Mouse (Mus musculus): ENCODE data around the gene Cacna1h. TPM values are rescaled to one million over a fixed set of nuclear protein-coding genes. Genes with fewer than 3 reads are reported as not detected.
A peak's percentile ranks its signal among the peaks of the same experiment; 100 is the strongest.

Cacna1h gene
- polyA plus RNA-seq, 1 experiment = 0.12 TPM

- H3K79me2 ChIP-seq (ENCODE audit: control insufficient read depth, insufficient read depth) = no peaks in the 10 kb centered on the region
- H3K36me3 ChIP-seq (ENCODE audit: control insufficient read depth, insufficient read depth) = no peaks in the 10 kb centered on the region
- H3ac ChIP-seq (ENCODE audit: control insufficient read depth, insufficient read length) = no peak overlapping the region
- H3K4me2 ChIP-seq (ENCODE audit: low read depth) = no peak overlapping the region
- H3K4me3 ChIP-seq = no peak overlapping the region
- H3K27me3 ChIP-seq (ENCODE audit: control insufficient read depth, insufficient read depth, insufficient read length) = peaks cover 38% of the 10 kb centered on the region
- TF ChIP-seq POLR2AphosphoS2 (IDR thresholded peaks at IDR 0.05; ENCODE audit: insufficient read length, low read depth) (no peak), TCF12 (IDR thresholded peaks at IDR 0.05; ENCODE audit: insufficient read depth, poor library complexity, severe bottlenecking) (no peak), SRF (IDR thresholded peaks at IDR 0.05; ENCODE audit: control insufficient read depth, insufficient read length, low read depth) (no peak), USF1 (IDR thresholded peaks at IDR 0.05; ENCODE audit: low read depth) (no peak), TCF3 (IDR thresholded peaks at IDR 0.05; ENCODE audit: insufficient read length, low read depth) (no peak), REST (IDR thresholded peaks at IDR 0.05; ENCODE audit: insufficient read depth, insufficient read length) (peak; percentile 94), E2F4 (IDR thresholded peaks at IDR 0.05; ENCODE audit: insufficient read depth) (no peak), MYOG (IDR thresholded peaks at IDR 0.05; ENCODE audit: control insufficient read depth in 1 of 3, insufficient read depth in 1 of 3, insufficient read length in 2 of 3, low read depth in 2 of 3) (no peak)
Measured at GRCm38 (mm10) chr17:25400443-25400842, 33.1 kb downstream of the Cacna1h start.

- no peak for TF ChIP-seq E2F4 (IDR thresholded peaks at IDR 0.05; ENCODE audit: insufficient read depth)
- no peak for TF ChIP-seq MAX (IDR thresholded peaks at IDR 0.05; ENCODE audit: low read depth)
- no peak for TF ChIP-seq CEBPB (IDR thresholded peaks at IDR 0.05; ENCODE audit: insufficient read depth, poor library complexity, severe bottlenecking)
- TF ChIP-seq TCF12 (IDR thresholded peaks at IDR 0.05; ENCODE audit: insufficient read depth, poor library complexity, severe bottlenecking) = no peak
- TF ChIP-seq POLR2AphosphoS2 (IDR thresholded peaks at IDR 0.05; ENCODE audit: insufficient read length, low read depth) = no peak
Measured at GRCm38 (mm10) chr17:25398520-25398838, 35.1 kb downstream of the Cacna1h start.

GRCm38 (mm10) chr17:25397804-25398519 lies 35.6 kb downstream of the Cacna1h start:
- Histone ChIP-seq H3K4me3 (no peak overlapping the region), H3K4me2 (ENCODE audit: low read depth) (no peak overlapping the region), H3ac (ENCODE audit: control insufficient read depth, insufficient read length) (no peak overlapping the region), H3K36me3 (ENCODE audit: control insufficient read depth, insufficient read depth) (no peaks in the 10 kb centered on the region), H3K27me3 (ENCODE audit: control insufficient read depth, insufficient read depth, insufficient read length) (peaks cover 56% of the 10 kb centered on the region), H3K79me2 (ENCODE audit: control insufficient read depth, insufficient read depth) (no peaks in the 10 kb centered on the region)
- TF ChIP-seq POLR2A (IDR thresholded peaks at IDR 0.05; ENCODE audit: insufficient read length, low read depth) (no peak), REST (IDR thresholded peaks at IDR 0.05; ENCODE audit: insufficient read depth, insufficient read length) (no peak), MYOG (IDR thresholded peaks at IDR 0.05; ENCODE audit: control insufficient read depth in 1 of 3, insufficient read depth in 1 of 3, insufficient read length in 2 of 3, low read depth in 2 of 3) (no peak), POLR2AphosphoS2 (IDR thresholded peaks at IDR 0.05; ENCODE audit: insufficient read length, low read depth) (no peak), TCF3 (IDR thresholded peaks at IDR 0.05; ENCODE audit: insufficient read length, low read depth) (no peak), MYOD1 (IDR thresholded peaks at IDR 0.05; ENCODE audit: control insufficient read depth in 1 of 3, insufficient read length in 2 of 3, low read depth in 2 of 3) (no peak), USF1 (IDR thresholded peaks at IDR 0.05; ENCODE audit: low read depth) (no peak), E2F4 (IDR thresholded peaks at IDR 0.05; ENCODE audit: insufficient read depth) (no peak)

More at GRCm38 (mm10) chr17:25398520-25398838, 35.1 kb downstream of the Cacna1h start:
- H3K36me3 ChIP-seq (ENCODE audit: control insufficient read depth, insufficient read depth) = no peaks in the 10 kb centered on the region
- no peak overlapping the region for H3ac ChIP-seq (ENCODE audit: control insufficient read depth, insufficient read length)
- peaks cover 55% of the 10 kb centered on the region for H3K27me3 ChIP-seq (ENCODE audit: control insufficient read depth, insufficient read depth, insufficient read length)
- no peaks in the 10 kb centered on the region for H3K79me2 ChIP-seq (ENCODE audit: control insufficient read depth, insufficient read depth)
- H3K4me3 ChIP-seq = no peak overlapping the region
- no peak overlapping the region for H3K4me2 ChIP-seq (ENCODE audit: low read depth)

GRCm38 (mm10) chr17:25394526-25394925 lies 39.1 kb downstream of the Cacna1h start:
- Histone ChIP-seq H3K4me2 (ENCODE audit: low read depth) (no peak overlapping the region), H3K4me3 (no peak overlapping the region), H3K27me3 (ENCODE audit: control insufficient read depth, insufficient read depth, insufficient read length) (peaks cover 68% of the 10 kb centered on the region), H3K79me2 (ENCODE audit: control insufficient read depth, insufficient read depth) (no peaks in the 10 kb centered on the region), H3ac (ENCODE audit: control insufficient read depth, insufficient read length) (no peak overlapping the region), H3K36me3 (ENCODE audit: control insufficient read depth, insufficient read depth) (no peaks in the 10 kb centered on the region)
- TF ChIP-seq E2F4 (IDR thresholded peaks at IDR 0.05; ENCODE audit: insufficient read depth) = no peak
- no peak for TF ChIP-seq MAX (IDR thresholded peaks at IDR 0.05; ENCODE audit: low read depth)
- no peak for TF ChIP-seq MYOD1 (IDR thresholded peaks at IDR 0.05; ENCODE audit: control insufficient read depth in 1 of 3, insufficient read length in 2 of 3, low read depth in 2 of 3)
- TF ChIP-seq POLR2A (IDR thresholded peaks at IDR 0.05; ENCODE audit: insufficient read length, low read depth) = no peak
- no peak for TF ChIP-seq REST (IDR thresholded peaks at IDR 0.05; ENCODE audit: insufficient read depth, insufficient read length)
- no peak for TF ChIP-seq USF1 (IDR thresholded peaks at IDR 0.05; ENCODE audit: low read depth)
- TF ChIP-seq TCF12 (IDR thresholded peaks at IDR 0.05; ENCODE audit: insufficient read depth, poor library complexity, severe bottlenecking) = no peak
- TF ChIP-seq POLR2AphosphoS2 (IDR thresholded peaks at IDR 0.05; ENCODE audit: insufficient read length, low read depth) = no peak
- no peak for TF ChIP-seq SRF (IDR thresholded peaks at IDR 0.05; ENCODE audit: control insufficient read depth, insufficient read length, low read depth)
- TF ChIP-seq CEBPB (IDR thresholded peaks at IDR 0.05; ENCODE audit: insufficient read depth, poor library complexity, severe bottlenecking) = no peak

GRCm38 (mm10) chr17:25374011-25374410 lies 59.6 kb downstream of the Cacna1h start:
- H3ac ChIP-seq (ENCODE audit: control insufficient read depth, insufficient read length) = no peak overlapping the region
- H3K27me3 ChIP-seq (ENCODE audit: control insufficient read depth, insufficient read depth, insufficient read length) = no peaks in the 10 kb centered on the region
- H3K36me3 ChIP-seq (ENCODE audit: control insufficient read depth, insufficient read depth) = no peaks in the 10 kb centered on the region
- TF ChIP-seq REST (IDR thresholded peaks at IDR 0.05; ENCODE audit: insufficient read depth, insufficient read length) (no peak), TCF3 (IDR thresholded peaks at IDR 0.05; ENCODE audit: insufficient read length, low read depth) (no peak), E2F4 (IDR thresholded peaks at IDR 0.05; ENCODE audit: insufficient read depth) (no peak), SRF (IDR thresholded peaks at IDR 0.05; ENCODE audit: control insufficient read depth, insufficient read length, low read depth) (no peak), CEBPB (IDR thresholded peaks at IDR 0.05; ENCODE audit: insufficient read depth, poor library complexity, severe bottlenecking) (no peak), MYOD1 (IDR thresholded peaks at IDR 0.05; ENCODE audit: control insufficient read depth in 1 of 3, insufficient read length in 2 of 3, low read depth in 2 of 3) (no peak), POLR2AphosphoS2 (IDR thresholded peaks at IDR 0.05; ENCODE audit: insufficient read length, low read depth) (no peak), TCF12 (IDR thresholded peaks at IDR 0.05; ENCODE audit: insufficient read depth, poor library complexity, severe bottlenecking) (no peak), MYOG (IDR thresholded peaks at IDR 0.05; ENCODE audit: control insufficient read depth in 1 of 3, insufficient read depth in 1 of 3, insufficient read length in 2 of 3, low read depth in 2 of 3) (no peak), USF1 (IDR thresholded peaks at IDR 0.05; ENCODE audit: low read depth) (no peak), POLR2A (IDR thresholded peaks at IDR 0.05; ENCODE audit: insufficient read length, low read depth) (no peak), MAX (IDR thresholded peaks at IDR 0.05; ENCODE audit: low read depth) (no peak)
- H3K4me3 ChIP-seq = no peak overlapping the region
- H3K4me2 ChIP-seq (ENCODE audit: low read depth) = no peak overlapping the region
- no peaks in the 10 kb centered on the region for H3K79me2 ChIP-seq (ENCODE audit: control insufficient read depth, insufficient read depth)

All from myocyte (in vitro differentiated cells).